Mouse (Mus musculus) lung, postnatal 0 days (tissue): ENCODE measurements around the gene Gab2. TPM values are rescaled to one million over a fixed set of nuclear protein-coding genes. Genes with fewer than 3 reads are reported as not detected.

ENCODE experiments used
- ATAC-seq: fragments of 200-750 bp; cut with Nextera tagmentation; 2 replicates; pipeline ENCODE4 v1.8.0; 2017; ENCODE audit warnings: moderate library complexity
- DNase-seq: peaks from one replicate; pipeline ENCODE4 v3.0.0-alpha.2; 2016; ENCODE audit warnings: low spot score
- H3K27ac ChIP-seq: fragments of 300-500 bp; sonication (generic); 2 replicates; pipeline ENCODE4 v1.5.1; 2014; ENCODE audit warnings: antibody characterized with exemption, mild to moderate bottlenecking, low read length, mixed read lengths
- H3K27me3 ChIP-seq: fragments of 300-500 bp; sonication (generic); replicated peaks from 2 replicates; pipeline ENCODE4 v1.6.1; 2014; ENCODE audit warnings: low read length, mixed read lengths; ENCODE audit not compliant: insufficient read depth
- H3K36me3 ChIP-seq: fragments of 300-500 bp; sonication (generic); 2 replicates; pipeline ENCODE4 v1.6.1; 2014; ENCODE audit warnings: low read length, mixed read lengths; ENCODE audit not compliant: insufficient read depth
- H3K4me1 ChIP-seq: fragments of 300-500 bp; sonication (generic); 2 replicates; pipeline ENCODE4 v1.6.1; 2014; ENCODE audit warnings: antibody characterized with exemption, low read depth, low read length, mixed read lengths; ENCODE audit not compliant: insufficient read depth
- H3K4me2 ChIP-seq: fragments of 300-500 bp; sonication (generic); replicated peaks from 2 replicates; pipeline ENCODE4 v1.6.1; 2014; ENCODE audit warnings: low read depth, mild to moderate bottlenecking, low read length, moderate library complexity, mixed read lengths
- H3K4me3 ChIP-seq: fragments of 300-500 bp; sonication (generic); 2 replicates; pipeline ENCODE4 v1.5.1; 2014; ENCODE audit warnings: low read depth, low read length
- H3K9ac ChIP-seq: fragments of 300-500 bp; sonication (generic); replicated peaks from 2 replicates; pipeline ENCODE4 v1.6.1; 2014; ENCODE audit warnings: low read depth, mild to moderate bottlenecking
- H3K9me3 ChIP-seq: fragments of 300-500 bp; sonication (generic); 2 replicates; pipeline ENCODE4 v1.6.1; 2016; ENCODE audit warnings: low read length, mixed read lengths
- CTCF ChIP-seq: IDR thresholded peaks from 2 replicates; pipeline ENCODE4 v1.5.1; 2016; ENCODE audit warnings: antibody characterized with exemption, mild to moderate bottlenecking
- EP300 ChIP-seq: IDR thresholded peaks from 2 replicates; pipeline ENCODE4 v1.6.1; 2016; ENCODE audit warnings: antibody characterized with exemption, mild to moderate bottlenecking, control low read depth
- WGBS: fragments of 180-500 bp; shearing (Covaris S2); extraction: QIAGEN DNeasy Blood & Tissue Kit; methylation state at CpG from one replicate; pipeline ENCODE4 v1.1.7; 2014; 5-methylcytosine and 5-hydroxymethylcytosine counted together
- polyA plus RNA-seq: library from polyadenylated mRNA; unstranded; fragments of >200 nt; fragmentation: Nextera tagmentation; extraction: Ambion mirVana; gene quantifications from 2 replicates; pipeline ENCODE4 v1.2.1, GENCODE M21; 2015

Gab2 gene
- polyA plus RNA-seq, 1 experiment from 2014 or later, result 7.7 TPM

DNA sequence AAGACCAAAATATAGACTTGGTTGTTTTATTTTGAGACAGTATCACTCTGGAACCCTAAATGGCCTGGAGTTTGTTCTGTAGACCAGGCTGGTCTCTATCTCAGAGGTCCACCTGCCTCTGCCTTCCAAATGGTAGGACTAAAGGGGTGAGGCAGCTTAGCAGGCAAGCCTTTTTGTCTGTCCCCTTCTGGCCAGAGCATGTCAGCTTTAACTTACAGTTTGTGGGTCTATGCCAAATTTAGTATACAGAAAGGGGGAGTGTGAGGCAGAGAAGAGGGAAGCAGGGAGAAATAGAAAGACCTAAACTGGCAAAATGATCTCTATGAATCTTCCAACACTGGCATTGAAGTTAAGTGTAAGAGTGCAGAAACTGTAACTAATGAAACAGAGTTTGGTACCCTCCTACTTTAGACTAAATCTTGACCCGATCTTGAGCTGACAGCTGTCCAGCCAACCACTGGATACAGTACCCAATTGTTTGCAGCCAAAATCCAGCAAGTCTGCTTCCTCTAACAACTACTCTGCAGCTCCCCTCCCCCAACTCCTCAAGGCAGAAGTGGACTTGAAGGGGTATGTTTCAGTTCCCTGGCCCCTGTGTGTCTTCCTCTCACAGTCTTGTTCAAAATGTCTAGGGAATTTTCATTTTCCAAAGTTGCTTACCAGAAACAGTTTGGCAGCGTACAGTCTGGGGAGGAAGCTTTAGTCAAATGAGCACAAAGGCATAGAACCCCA lies 73.5 kb downstream of the Gab2 start:
- Histone ChIP-seq H3K27ac (no peak overlapping the region), H3K27me3 (no peaks in the 10 kb centered on the region), H3K4me1 (no peaks in the 10 kb centered on the region; the same call in 1 of the 2 replicates), H3K9me3 (no peaks in the 10 kb centered on the region), H3K9ac (no peak overlapping the region), H3K4me3 (no peak overlapping the region), H3K4me2 (no peak overlapping the region), H3K36me3 (no peaks in the 10 kb centered on the region)
- TF ChIP-seq EP300 (no peak), CTCF (no peak)
- DNase-seq, result peak; percentile 33
- 35% methylated on average over 2 of the region's 2 CpGs for WGBS
- no peak for ATAC-seq

GRCm38 (mm10) chr7:97164261-97164660 lies 82.9 kb downstream of the Gab2 start:
- H3K4me3 ChIP-seq, result no peak overlapping the region
- no peak overlapping the region for H3K9ac ChIP-seq
- no peaks in the 10 kb centered on the region for H3K27me3 ChIP-seq
- ATAC-seq, result no peak
- H3K36me3 ChIP-seq, result no peaks in the 10 kb centered on the region
- WGBS, result 88% methylated on average over 1 of the region's 1 CpGs
- no peaks in the 10 kb centered on the region for H3K9me3 ChIP-seq
- H3K4me1 ChIP-seq, result no peaks in the 10 kb centered on the region
- no peak for DNase-seq
- no peak overlapping the region for H3K27ac ChIP-seq
- H3K4me2 ChIP-seq, result no peak overlapping the region
- TF ChIP-seq EP300 (no peak), CTCF (no peak)

- Histone ChIP-seq H3K36me3 (no peaks in the 10 kb centered on the region), H3K27me3 (no peaks in the 10 kb centered on the region), H3K27ac (no peak overlapping the region), H3K4me1 (no peaks in the 10 kb centered on the region), H3K4me3 (no peak overlapping the region), H3K9ac (no peak overlapping the region), H3K4me2 (no peak overlapping the region), H3K9me3 (no peaks in the 10 kb centered on the region)
- ATAC-seq, result no peak
- TF ChIP-seq EP300 (no peak), CTCF (no peak)
- no peak for DNase-seq
- WGBS, result 59% methylated on average over 1 of the region's 1 CpGs
Measured at GRCm38 (mm10) chr7:97171089-97171488, 89.7 kb downstream of the Gab2 start.

- 30% methylated on average over 4 of the region's 4 CpGs for WGBS
- H3K4me3 ChIP-seq, result no peak overlapping the region
- H3K4me1 ChIP-seq, result no peaks in the 10 kb centered on the region
- no peak overlapping the region for H3K4me2 ChIP-seq
- no peaks in the 10 kb centered on the region for H3K27me3 ChIP-seq
- 0 out of 2 replicates have a peak overlapping the region, but pooled peaks have one; percentile 22 for H3K27ac ChIP-seq
- TF ChIP-seq CTCF, result no peak
- no peak for TF ChIP-seq EP300
- H3K9ac ChIP-seq, result no peak overlapping the region
- H3K9me3 ChIP-seq, result no peaks in the 10 kb centered on the region
- ATAC-seq, result no peak
- H3K36me3 ChIP-seq, result no peaks in the 10 kb centered on the region
- peak; percentile 36 for DNase-seq
Measured at GRCm38 (mm10) chr7:97171719-97172118, 90.3 kb downstream of the Gab2 start.

DNA sequence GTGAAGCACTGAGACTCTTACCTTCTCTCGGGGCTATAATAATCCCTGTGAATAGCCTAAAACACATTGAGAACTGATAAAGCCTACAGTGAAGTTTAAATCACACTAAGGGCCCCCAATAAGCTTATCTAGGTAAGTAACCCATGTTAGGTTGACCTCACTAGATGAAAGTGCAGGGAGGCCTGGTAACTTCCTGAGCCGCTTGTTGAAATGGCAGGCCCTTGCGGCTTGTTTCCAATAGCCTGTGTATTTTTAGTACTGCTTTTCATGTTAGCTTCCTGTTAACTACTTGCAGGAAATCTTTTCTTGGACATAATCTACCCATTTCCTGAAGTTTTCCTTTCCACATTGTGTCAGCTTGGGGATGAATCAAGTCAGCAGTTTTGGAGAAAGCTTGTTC lies 90.7 kb downstream of the Gab2 start:
- no peaks in the 10 kb centered on the region for H3K27me3 ChIP-seq
- H3K4me1 ChIP-seq, result no peaks in the 10 kb centered on the region
- H3K4me3 ChIP-seq, result no peak overlapping the region
- no peaks in the 10 kb centered on the region for H3K9me3 ChIP-seq
- no peak for TF ChIP-seq EP300
- TF ChIP-seq CTCF, result no peak
- no peak overlapping the region for H3K4me2 ChIP-seq
- no peak overlapping the region for H3K9ac ChIP-seq
- DNase-seq (peak; percentile 39), ATAC-seq (no peak)
- peak overlapping the region; percentile 22; the same call in 1 of the 2 replicates for H3K27ac ChIP-seq
- no peaks in the 10 kb centered on the region for H3K36me3 ChIP-seq
- WGBS, result 38% methylated on average over 3 of the region's 3 CpGs

- WGBS, result 86% methylated on average over 1 of the region's 1 CpGs
- DNase-seq, result no peak
Measured at GRCm38 (mm10) chr7:97181931-97182330, 100.5 kb downstream of the Gab2 start.

More at GRCm38 (mm10) chr7:97181931-97182330, 100.5 kb downstream of the Gab2 start:
- peaks cover 6% of the 10 kb centered on the region; the same call in 1 of the 2 replicates for H3K4me1 ChIP-seq
- TF ChIP-seq EP300 (no peak), CTCF (no peak)
- H3K9ac ChIP-seq, result no peak overlapping the region
- H3K9me3 ChIP-seq, result no peaks in the 10 kb centered on the region
- no peaks in the 10 kb centered on the region for H3K36me3 ChIP-seq
- no peaks in the 10 kb centered on the region for H3K27me3 ChIP-seq
- H3K4me3 ChIP-seq, result no peak overlapping the region
- no peak overlapping the region for H3K27ac ChIP-seq
- no peak for ATAC-seq
- H3K4me2 ChIP-seq, result no peak overlapping the region
